Mouse (Mus musculus): Measurements from ENCODE around the gene Ttll6. TPM values are rescaled to one million over a fixed set of nuclear protein-coding genes. Genes with fewer than 3 reads are reported as not detected.

Gene Ttll6
- polyA plus RNA-seq, 1 experiment from 2014 or later, result 0.04 TPM

- Histone ChIP-seq H3K9ac (replicated peaks) (no peak overlapping the region), H3K36me3 (no peaks in the 10 kb centered on the region), H3K4me3 (replicated peaks) (no peak overlapping the region), H3K27me3 (peaks cover 100% of the 10 kb centered on the region), H3K4me2 (replicated peaks) (no peak overlapping the region), H3K4me1 (replicated peaks) (no peaks in the 10 kb centered on the region), H3K9me3 (no peaks in the 10 kb centered on the region), H3K27ac (no peak overlapping the region)
- no peak for ATAC-seq
Observed at GRCm38 (mm10) chr11:96184233-96184632, 50.6 kb downstream of the Ttll6 start.

- Histone ChIP-seq H3K36me3 (no peaks in the 10 kb centered on the region), H3K27ac (no peak overlapping the region), H3K27me3 (peaks cover 99% of the 10 kb centered on the region), H3K4me2 (replicated peaks) (no peak overlapping the region), H3K9ac (replicated peaks) (no peak overlapping the region), H3K4me3 (replicated peaks) (no peak overlapping the region), H3K4me1 (replicated peaks) (no peaks in the 10 kb centered on the region), H3K9me3 (no peaks in the 10 kb centered on the region)
- WGBS, result 12% methylated on average over 4 of the region's 4 CpGs
- no peak for ATAC-seq
Observed at GRCm38 (mm10) chr11:96187321-96187720, 53.7 kb downstream of the Ttll6 start.

GRCm38 (mm10) chr11:96189810-96190522 is 56.4 kb downstream of the Ttll6 start:
- WGBS, result 1% methylated on average over 28 of the region's 28 CpGs
- ATAC-seq, result no peak
- H3K9ac ChIP-seq (replicated peaks), result no peak overlapping the region

DNA sequence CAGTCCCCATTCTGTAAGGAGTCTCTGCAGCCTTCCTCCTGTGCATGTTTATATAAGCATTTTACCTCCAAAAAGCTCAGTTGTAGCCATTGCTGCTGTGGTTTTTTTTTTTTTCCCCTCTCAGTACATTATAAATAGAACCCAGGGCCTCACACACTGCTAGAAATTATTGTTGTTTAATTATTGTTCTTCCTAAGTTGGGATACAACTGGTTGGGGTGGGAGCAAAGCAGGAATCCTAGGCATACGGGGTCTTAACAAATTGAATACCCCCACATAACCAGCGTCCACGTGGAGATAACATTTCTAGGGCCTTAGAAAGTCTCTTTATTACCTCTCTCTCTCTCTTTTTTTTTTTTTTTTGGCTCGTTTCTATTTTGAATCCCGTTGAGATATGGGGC is 57.5 kb downstream of the Ttll6 start:
- no peak overlapping the region for H3K9ac ChIP-seq (replicated peaks)
- no peak overlapping the region for H3K4me3 ChIP-seq (replicated peaks)
- H3K36me3 ChIP-seq, result no peaks in the 10 kb centered on the region
- H3K9me3 ChIP-seq, result no peaks in the 10 kb centered on the region
- H3K27ac ChIP-seq, result no peak overlapping the region
- whole genome bisulfite sequencing, result 4% methylated on average over 5 of the region's 5 CpGs
- no peak overlapping the region for H3K4me2 ChIP-seq (replicated peaks)
- peaks cover 99% of the 10 kb centered on the region for H3K27me3 ChIP-seq
- no peak for ATAC-seq
- peaks cover 4% of the 10 kb centered on the region; the same call in 1 of the 2 replicates for H3K4me1 ChIP-seq (replicated peaks)

More at GRCm38 (mm10) chr11:96189810-96190522, 56.4 kb downstream of the Ttll6 start:
- Histone ChIP-seq H3K27ac (no peak overlapping the region), H3K4me3 (replicated peaks) (no peak overlapping the region), H3K4me2 (replicated peaks) (no peak overlapping the region), H3K9me3 (no peaks in the 10 kb centered on the region), H3K36me3 (no peaks in the 10 kb centered on the region), H3K4me1 (replicated peaks) (peaks cover 4% of the 10 kb centered on the region; the same call in 1 of the 2 replicates), H3K27me3 (peaks cover 99% of the 10 kb centered on the region)

GRCm38 (mm10) chr11:96193521-96194400 is 60.2 kb downstream of the Ttll6 start, which contains the start of gene Hoxb13:
TSS of gene Hoxb13 (plus strand) at chr11:96194316.
- Histone ChIP-seq H3K27ac (no peak within 1 kb of the TSS), H3K4me1 (replicated peaks) (peaks cover 4% of the 10 kb centered on the region; the same call in 1 of the 2 replicates), H3K36me3 (no peaks in the 10 kb centered on the region), H3K9ac (replicated peaks) (no peak within 1 kb of the TSS), H3K4me2 (replicated peaks) (peak within 1 kb of the TSS; percentile 25), H3K4me3 (replicated peaks) (peak within 1 kb of the TSS; percentile 15; the same call in 1 of the 2 replicates), H3K9me3 (no peaks in the 10 kb centered on the region), H3K27me3 (peaks cover 99% of the 10 kb centered on the region)
- 1% methylated on average over 35 of the region's 35 CpGs for WGBS
- ATAC-seq, result no peak

- no peak overlapping the region for H3K27ac ChIP-seq
- H3K27me3 ChIP-seq, result peaks cover 99% of the 10 kb centered on the region
- H3K9me3 ChIP-seq, result no peaks in the 10 kb centered on the region
- no peak for ATAC-seq
- peaks cover 4% of the 10 kb centered on the region; the same call in 1 of the 2 replicates for H3K4me1 ChIP-seq (replicated peaks)
- H3K36me3 ChIP-seq, result no peaks in the 10 kb centered on the region
- no peak overlapping the region for H3K9ac ChIP-seq (replicated peaks)
- H3K4me2 ChIP-seq (replicated peaks), result peak overlapping the region; percentile 25
- 2% methylated on average over 10 of the region's 10 CpGs for WGBS
- peak overlapping the region; percentile 15; the same call in 1 of the 2 replicates for H3K4me3 ChIP-seq (replicated peaks)
Observed at GRCm38 (mm10) chr11:96194401-96194710, 60.8 kb downstream of the Ttll6 start.

- Histone ChIP-seq H3K4me3 (replicated peaks) (no peak overlapping the region), H3K4me1 (replicated peaks) (peaks cover 4% of the 10 kb centered on the region; the same call in 1 of the 2 replicates), H3K36me3 (no peaks in the 10 kb centered on the region), H3K9ac (replicated peaks) (no peak overlapping the region), H3K27ac (no peak overlapping the region), H3K4me2 (replicated peaks) (no peak overlapping the region), H3K27me3 (peaks cover 100% of the 10 kb centered on the region), H3K9me3 (no peaks in the 10 kb centered on the region)
- no peak for ATAC-seq
- WGBS, result 7% methylated on average over 11 of the region's 11 CpGs
Observed at GRCm38 (mm10) chr11:96194961-96195640, 61.5 kb downstream of the Ttll6 start.

- Histone ChIP-seq H3K4me1 (replicated peaks) (peaks cover 4% of the 10 kb centered on the region; the same call in 1 of the 2 replicates), H3K9me3 (no peaks in the 10 kb centered on the region), H3K27ac (no peak overlapping the region), H3K9ac (replicated peaks) (no peak overlapping the region), H3K27me3 (peaks cover 100% of the 10 kb centered on the region), H3K4me2 (replicated peaks) (no peak overlapping the region), H3K4me3 (replicated peaks) (no peak overlapping the region), H3K36me3 (no peaks in the 10 kb centered on the region)
- no peak for ATAC-seq
- 1% methylated on average over 20 of the region's 20 CpGs for WGBS
Observed at GRCm38 (mm10) chr11:96195769-96196280, 62.2 kb downstream of the Ttll6 start.

- Histone ChIP-seq H3K4me1 (replicated peaks) (peaks cover 4% of the 10 kb centered on the region; the same call in 1 of the 2 replicates), H3K9ac (replicated peaks) (no peak overlapping the region), H3K27ac (no peak overlapping the region), H3K4me2 (replicated peaks) (no peak overlapping the region), H3K36me3 (no peaks in the 10 kb centered on the region), H3K27me3 (peaks cover 100% of the 10 kb centered on the region), H3K4me3 (replicated peaks) (no peak overlapping the region), H3K9me3 (no peaks in the 10 kb centered on the region)
- no peak for ATAC-seq
- WGBS, result 3% methylated on average over 12 of the region's 12 CpGs
Observed at GRCm38 (mm10) chr11:96198642-96199041, 65.1 kb downstream of the Ttll6 start.

DNA sequence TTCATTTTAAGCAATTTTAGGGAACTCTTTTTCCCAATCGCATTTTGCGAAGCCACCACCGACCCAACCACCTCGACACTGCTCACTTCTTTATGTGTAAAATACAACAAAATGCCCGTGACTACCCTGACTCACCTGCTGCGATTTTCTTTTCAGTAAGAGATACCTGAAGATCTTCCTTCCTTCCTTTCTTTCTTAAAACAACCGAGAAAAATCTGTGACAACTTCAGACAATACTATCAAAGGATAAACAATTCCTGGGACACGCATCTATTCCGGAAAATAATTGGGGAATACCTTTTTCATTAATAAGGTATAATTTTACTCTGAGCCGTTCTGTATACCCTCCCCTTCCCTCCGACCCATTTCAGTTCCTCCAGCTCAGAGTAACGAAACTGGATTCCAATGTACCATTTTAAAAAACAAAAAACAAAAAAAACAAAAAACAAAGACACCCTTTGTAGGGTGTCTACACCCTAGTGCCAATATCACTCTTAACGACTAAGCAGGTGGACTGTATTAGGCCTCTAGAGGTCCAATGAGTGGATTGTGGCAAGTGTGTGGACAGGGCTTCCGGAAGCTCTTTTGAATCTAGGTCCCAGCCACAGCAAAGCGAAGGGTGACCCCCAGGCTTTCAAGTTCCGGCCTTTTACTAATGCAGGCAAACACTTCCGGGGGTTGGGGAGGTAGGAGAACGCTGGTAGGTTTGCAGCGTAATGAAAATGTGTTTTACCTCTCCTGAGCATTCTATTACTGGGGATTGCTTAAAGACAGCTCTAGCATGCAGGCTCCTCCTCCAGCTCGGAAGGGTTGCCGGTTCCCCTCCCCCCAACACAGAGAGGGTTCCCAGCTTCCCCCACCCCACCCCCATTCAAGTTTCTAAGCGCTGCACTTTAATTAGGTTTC is 65.8 kb downstream of the Ttll6 start:
- Histone ChIP-seq H3K4me1 (replicated peaks) (no peaks in the 10 kb centered on the region), H3K9me3 (no peaks in the 10 kb centered on the region), H3K36me3 (no peaks in the 10 kb centered on the region), H3K4me3 (replicated peaks) (no peak overlapping the region), H3K4me2 (replicated peaks) (no peak overlapping the region), H3K27me3 (peaks cover 100% of the 10 kb centered on the region), H3K9ac (replicated peaks) (no peak overlapping the region), H3K27ac (no peak overlapping the region)
- ATAC-seq, result no peak
- WGBS, result 2% methylated on average over 22 of the region's 22 CpGs

GRCm38 (mm10) chr11:96200183-96200655 is 66.6 kb downstream of the Ttll6 start:
- 0% methylated on average over 14 of the region's 14 CpGs for WGBS
- H3K36me3 ChIP-seq, result no peaks in the 10 kb centered on the region
- H3K27ac ChIP-seq, result no peak overlapping the region
- H3K4me2 ChIP-seq (replicated peaks), result no peak overlapping the region
- peaks cover 100% of the 10 kb centered on the region for H3K27me3 ChIP-seq
- no peaks in the 10 kb centered on the region for H3K4me1 ChIP-seq (replicated peaks)
- H3K9ac ChIP-seq (replicated peaks), result no peak overlapping the region
- ATAC-seq, result no peak
- no peak overlapping the region for H3K4me3 ChIP-seq (replicated peaks)
- H3K9me3 ChIP-seq, result no peaks in the 10 kb centered on the region
